Mouse (Mus musculus): ENCODE measurements around the gene Sgsm1.

GRCm38 (mm10) chr5:113352636-113353035 lies 42.0 kb upstream of the Sgsm1 start:
- TF ChIP-seq TAL1 (conservative IDR thresholded peaks at IDR 0.05; ENCODE audit: low read depth, low read length), result no peak
- TF ChIP-seq GATA1 (IDR thresholded peaks at IDR 0.05; ENCODE audit: borderline replicate concordance, low read length), result no peak
- no peak for TF ChIP-seq CTCF (IDR thresholded peaks at IDR 0.05; ENCODE audit: low read depth, low read length)
- TF ChIP-seq POLR2AphosphoS5 (IDR thresholded peaks at IDR 0.05; ENCODE audit: insufficient replicate concordance, low read depth, low read length), result no peak
- TF ChIP-seq GATA2 (IDR thresholded peaks at IDR 0.05; ENCODE audit: borderline replicate concordance, low read depth, low read length), result no peak

Measured in G1E (cell line).